Mouse (Mus musculus): ENCODE measurements around the gene Hoxc6. TPM values are rescaled to one million over a fixed set of nuclear protein-coding genes. Genes with fewer than 3 reads are reported as not detected.

Hoxc6 gene
- total RNA-seq, 1 experiment, result 0.58 TPM

GRCm38 (mm10) chr15:102977423-102977974 is 20.6 kb upstream of the Hoxc6 start:
- H3K4me3 ChIP-seq (ENCODE audit: insufficient read depth in 1 of 2, low read depth in 1 of 2, low read length in 2 of 2, poor library complexity in 1 of 2, severe bottlenecking in 1 of 2), result peak overlapping the region in 1 of 2 experiments; percentile 18; a peak in 1 of 4 replicates
- in situ Hi-C loops (cut with MboI; ENCODE audit: low sequenced_read_pairs in 2 of 2, unreplicated experiment in 2 of 2), result loop anchor here in 1 of 2 experiments (25.0 kb wide), 1 partner anchor 335 kb away; the partner anchor contains the start of gene Gpr84

DNA sequence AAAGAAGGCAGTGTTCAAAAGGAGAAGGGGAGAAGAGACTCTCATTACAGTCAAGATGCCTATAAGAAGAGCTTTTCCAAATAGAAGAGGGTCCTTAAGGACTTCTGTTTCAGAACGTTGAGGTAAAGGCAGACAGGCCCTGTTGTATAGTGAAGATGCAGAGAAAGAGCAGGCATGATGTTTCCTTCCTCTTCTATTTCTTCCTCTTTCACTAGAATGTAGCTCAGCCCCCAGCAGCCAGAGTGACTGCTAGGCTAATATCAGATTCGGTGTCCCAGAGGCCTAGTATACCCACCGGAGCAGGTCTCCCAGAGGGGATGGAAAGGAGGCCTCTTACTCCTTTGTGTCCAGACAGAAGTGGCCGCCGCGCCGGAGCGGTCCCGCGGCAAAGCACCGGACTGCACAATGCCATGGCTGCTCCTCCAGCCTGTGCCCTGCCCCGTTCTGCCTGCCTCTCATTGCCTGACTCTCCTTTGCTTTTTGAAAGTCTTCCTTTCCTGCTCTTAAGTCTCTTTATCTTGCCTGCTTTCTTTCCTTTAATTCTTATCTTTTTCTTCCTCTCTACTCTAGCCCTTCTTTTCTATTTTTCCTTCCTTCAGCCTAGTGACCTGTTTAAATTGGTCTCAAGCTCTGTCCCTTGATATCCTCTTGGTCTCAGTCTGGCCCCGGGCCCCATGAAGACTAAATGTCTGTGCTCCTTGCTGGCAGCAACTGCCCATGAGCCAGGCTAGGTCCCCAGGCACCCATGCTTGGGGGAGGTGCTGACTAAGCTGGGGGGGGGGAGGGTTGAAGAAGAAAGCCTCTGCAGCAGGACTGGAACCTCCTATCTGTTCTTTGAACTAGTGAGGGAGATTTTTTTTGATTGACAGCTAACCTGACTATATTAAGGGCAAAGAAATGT is 19.2 kb upstream of the Hoxc6 start:
- Histone ChIP-seq H3K9ac (ENCODE audit: insufficient read depth, low read depth, low read length, poor library complexity, severe bottlenecking) (no peak overlapping the region), H3K36me3 (ENCODE audit: control insufficient read depth, insufficient read depth, low read length, poor library complexity, severe bottlenecking) (no peaks in the 10 kb centered on the region), H3K9me3 (ENCODE audit: control insufficient read depth, insufficient read depth, low read depth, low read length) (no peaks in the 10 kb centered on the region), H3K27ac (ENCODE audit: insufficient read depth, low read depth, low read length, poor library complexity, severe bottlenecking) (no peak overlapping the region), H3K4me1 (ENCODE audit: control insufficient read depth in 2 of 2, insufficient read depth in 2 of 2, low read length in 2 of 2, poor library complexity in 1 of 2) (peaks cover 0 to 6% of the 10 kb centered on the region in 2 experiments; a peak in 1 of 4 replicates), H3K4me3 (ENCODE audit: insufficient read depth in 1 of 2, low read depth in 1 of 2, low read length in 2 of 2, poor library complexity in 1 of 2, severe bottlenecking in 1 of 2) (no peak overlapping the region)
- in situ Hi-C loops (cut with MboI; ENCODE audit: low sequenced_read_pairs in 2 of 2, unreplicated experiment in 2 of 2), result loop anchor here in 1 of 2 experiments (25.0 kb wide), 1 partner anchor 333 kb away; the partner anchor contains the start of gene Gpr84
- no peak for DNase-seq (ENCODE audit: low read depth, low spot score)
- TF ChIP-seq HCFC1 (IDR thresholded peaks at IDR 0.05; ENCODE audit: borderline replicate concordance, insufficient read depth, low read length) (no peak), CHD2 (IDR thresholded peaks at IDR 0.05; ENCODE audit: low read depth, low read length) (no peak), ZNF384 (IDR thresholded peaks at IDR 0.05; ENCODE audit: low read depth, low read length) (no peak)

More at GRCm38 (mm10) chr15:102977423-102977974, 20.6 kb upstream of the Hoxc6 start:
- H3K9me3 ChIP-seq (ENCODE audit: control insufficient read depth, insufficient read depth, low read depth, low read length), result no peaks in the 10 kb centered on the region
- no peak overlapping the region for H3K9ac ChIP-seq (ENCODE audit: insufficient read depth, low read depth, low read length, poor library complexity, severe bottlenecking)
- no peak overlapping the region for H3K27ac ChIP-seq (ENCODE audit: insufficient read depth, low read depth, low read length, poor library complexity, severe bottlenecking)
- no peaks in the 10 kb centered on the region for H3K36me3 ChIP-seq (ENCODE audit: control insufficient read depth, insufficient read depth, low read length, poor library complexity, severe bottlenecking)
- DNase-seq (ENCODE audit: low read depth, low spot score), result no peak
- no peak for TF ChIP-seq ZNF384 (IDR thresholded peaks at IDR 0.05; ENCODE audit: low read depth, low read length)
- no peak for TF ChIP-seq MAFK (IDR thresholded peaks at IDR 0.05; ENCODE audit: insufficient read depth, low read depth, low read length)
- no peak for TF ChIP-seq HCFC1 (IDR thresholded peaks at IDR 0.05; ENCODE audit: borderline replicate concordance, insufficient read depth, low read length)
- no peak for TF ChIP-seq CHD2 (IDR thresholded peaks at IDR 0.05; ENCODE audit: low read depth, low read length)
- TF ChIP-seq ZC3H11A (IDR thresholded peaks at IDR 0.05; ENCODE audit: borderline replicate concordance, low read depth, low read length), result no peak
- peaks cover 0 to 6% of the 10 kb centered on the region in 2 experiments; a peak in 1 of 4 replicates for H3K4me1 ChIP-seq (ENCODE audit: control insufficient read depth in 2 of 2, insufficient read depth in 2 of 2, low read length in 2 of 2, poor library complexity in 1 of 2)

GRCm38 (mm10) chr15:102979936-102980335 is 18.1 kb upstream of the Hoxc6 start:
- Histone ChIP-seq H3K9me3 (ENCODE audit: control insufficient read depth, insufficient read depth, low read depth, low read length) (no peaks in the 10 kb centered on the region), H3K36me3 (ENCODE audit: control insufficient read depth, insufficient read depth, low read length, poor library complexity, severe bottlenecking) (no peaks in the 10 kb centered on the region), H3K27ac (ENCODE audit: insufficient read depth, low read depth, low read length, poor library complexity, severe bottlenecking) (no peak overlapping the region), H3K4me1 (ENCODE audit: control insufficient read depth in 2 of 2, insufficient read depth in 2 of 2, low read length in 2 of 2, poor library complexity in 1 of 2) (peaks cover 0 to 6% of the 10 kb centered on the region in 2 experiments; a peak in 1 of 4 replicates), H3K9ac (ENCODE audit: insufficient read depth, low read depth, low read length, poor library complexity, severe bottlenecking) (no peak overlapping the region), H3K4me3 (ENCODE audit: insufficient read depth in 1 of 2, low read depth in 1 of 2, low read length in 2 of 2, poor library complexity in 1 of 2, severe bottlenecking in 1 of 2) (no peak overlapping the region)
- TF ChIP-seq MAFK (IDR thresholded peaks at IDR 0.05; ENCODE audit: insufficient read depth, low read depth, low read length), result no peak
- no peak for TF ChIP-seq ZC3H11A (IDR thresholded peaks at IDR 0.05; ENCODE audit: borderline replicate concordance, low read depth, low read length)
- TF ChIP-seq CHD2 (IDR thresholded peaks at IDR 0.05; ENCODE audit: low read depth, low read length), result no peak
- TF ChIP-seq ZNF384 (IDR thresholded peaks at IDR 0.05; ENCODE audit: low read depth, low read length), result no peak
- no peak for TF ChIP-seq HCFC1 (IDR thresholded peaks at IDR 0.05; ENCODE audit: borderline replicate concordance, insufficient read depth, low read length)
- no peak for DNase-seq (ENCODE audit: low read depth, low spot score)
- in situ Hi-C loops (cut with MboI; ENCODE audit: low sequenced_read_pairs in 2 of 2, unreplicated experiment in 2 of 2), result loop anchor here in 1 of 2 experiments (10.0 to 25.0 kb wide), 3 partner anchors 55 to 332 kb away; partner anchors contain the start of genes Gpr84 and Hoxc13

DNA sequence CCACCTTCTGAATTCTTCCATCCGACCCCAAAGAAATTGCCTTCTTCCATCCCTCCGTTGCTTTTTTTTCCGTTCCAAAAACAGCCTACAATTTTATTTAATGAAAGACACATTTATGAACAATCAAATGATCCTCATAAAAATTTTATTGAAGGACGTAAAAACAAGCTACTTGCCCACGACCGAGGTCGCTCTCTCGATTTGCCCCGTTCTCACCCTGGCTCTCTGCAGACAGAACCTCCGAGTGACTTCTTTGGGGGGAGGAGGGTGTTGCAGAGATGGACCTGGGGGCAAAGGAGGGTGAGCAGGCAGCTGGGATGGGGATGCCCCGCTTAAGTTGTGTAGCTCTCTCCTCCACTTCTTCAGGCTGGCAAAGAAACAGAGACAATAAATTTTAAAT is 17.7 kb upstream of the Hoxc6 start:
- in situ Hi-C loops (cut with MboI; ENCODE audit: low sequenced_read_pairs in 2 of 2, unreplicated experiment in 2 of 2), result loop anchor here in 1 of 2 experiments (10.0 to 25.0 kb wide), 3 partner anchors 56 to 332 kb away; partner anchors contain the start of genes Gpr84 and Hoxc13
- TF ChIP-seq ZC3H11A (IDR thresholded peaks at IDR 0.05; ENCODE audit: borderline replicate concordance, low read depth, low read length), result no peak
- no peak for TF ChIP-seq MAFK (IDR thresholded peaks at IDR 0.05; ENCODE audit: insufficient read depth, low read depth, low read length)
- no peak for TF ChIP-seq ZNF384 (IDR thresholded peaks at IDR 0.05; ENCODE audit: low read depth, low read length)
- TF ChIP-seq HCFC1 (IDR thresholded peaks at IDR 0.05; ENCODE audit: borderline replicate concordance, insufficient read depth, low read length), result no peak
- no peak for TF ChIP-seq CHD2 (IDR thresholded peaks at IDR 0.05; ENCODE audit: low read depth, low read length)
- H3K4me1 ChIP-seq (ENCODE audit: control insufficient read depth in 2 of 2, insufficient read depth in 2 of 2, low read length in 2 of 2, poor library complexity in 1 of 2), result peaks cover 0 to 6% of the 10 kb centered on the region in 2 experiments; a peak in 1 of 4 replicates

More for the DNA sequence above, 17.7 kb upstream of the Hoxc6 start:
- H3K27ac ChIP-seq (ENCODE audit: insufficient read depth, low read depth, low read length, poor library complexity, severe bottlenecking), result no peak overlapping the region
- H3K9me3 ChIP-seq (ENCODE audit: control insufficient read depth, insufficient read depth, low read depth, low read length), result no peaks in the 10 kb centered on the region
- DNase-seq (ENCODE audit: low read depth, low spot score), result no peak
- H3K4me3 ChIP-seq (ENCODE audit: insufficient read depth in 1 of 2, low read depth in 1 of 2, low read length in 2 of 2, poor library complexity in 1 of 2, severe bottlenecking in 1 of 2), result no peak overlapping the region
- H3K9ac ChIP-seq (ENCODE audit: insufficient read depth, low read depth, low read length, poor library complexity, severe bottlenecking), result no peak overlapping the region
- H3K36me3 ChIP-seq (ENCODE audit: control insufficient read depth, insufficient read depth, low read length, poor library complexity, severe bottlenecking), result no peaks in the 10 kb centered on the region

Measured in ES-E14 (cell line).